In genomic region chr2:5730364-5730792, GRCm38 (mm10) we compare ENCODE assay signal across 8 mouse cellular contexts. TPM values are rescaled to one million over a fixed set of nuclear protein-coding genes. Genes with fewer than 3 reads are reported as not detected.
DNase-seq lines count a peak whose midpoint lies in the region; ATAC-seq lines count a peak whose summit lies in the region.

No protein-coding gene starts in this region.

- DNase-seq in embryo, embryonic 11 days: peak; percentile 9
- DNase-seq in embryo, embryonic 9.5 days (ENCODE audit: extremely low spot score): no peak
- peak; percentile 88 for DNase-seq in 3134 (ENCODE audit: extremely low read depth, insufficient read length, low spot score)
- peak; percentile 56 for DNase-seq in layer of hippocampus, adult 9-11 months
- no peak for DNase-seq in ovary, postnatal 14 days (ENCODE audit: low spot score)
- no peak for DNase-seq in liver, embryonic 11.5 days (ENCODE audit: low spot score)

- 50% methylated on average over 15 of the region's 15 CpGs for WGBS in embryonic facial prominence, embryonic 12.5 days
- 46% methylated on average over 15 of the region's 15 CpGs for WGBS in stomach, embryonic 15.5 days
- WGBS in liver, embryonic 11.5 days: 71% methylated on average over 15 of the region's 15 CpGs

- no peak overlapping the region; the same call in 1 of the 2 replicates for H3K4me2 ChIP-seq in embryonic facial prominence, embryonic 12.5 days (replicated peaks)
- H3K4me2 ChIP-seq in stomach, embryonic 15.5 days: 0 out of 2 replicates have a peak overlapping the region, but pooled peaks have one; percentile 25
- H3K4me2 ChIP-seq in liver, embryonic 11.5 days: no peak overlapping the region

- H3K27me3 ChIP-seq in embryonic facial prominence, embryonic 12.5 days: no peaks in the 10 kb centered on the region
- no peaks in the 10 kb centered on the region for H3K27me3 ChIP-seq in stomach, embryonic 15.5 days (replicated peaks)
- no peaks in the 10 kb centered on the region for H3K27me3 ChIP-seq in liver, embryonic 11.5 days (replicated peaks; ENCODE audit: control insufficient read depth, insufficient read depth, low read length)

- no peaks in the 10 kb centered on the region for H3K36me3 ChIP-seq in embryonic facial prominence, embryonic 12.5 days
- no peaks in the 10 kb centered on the region for H3K36me3 ChIP-seq in stomach, embryonic 15.5 days
- H3K36me3 ChIP-seq in liver, embryonic 11.5 days (ENCODE audit: control insufficient read depth, insufficient read depth, low read length): no peaks in the 10 kb centered on the region

- H3K4me3 ChIP-seq in embryonic facial prominence, embryonic 12.5 days: no peak overlapping the region
- no peak overlapping the region for H3K4me3 ChIP-seq in stomach, embryonic 15.5 days (replicated peaks)
- H3K4me3 ChIP-seq in liver, embryonic 11.5 days (ENCODE audit: low read depth, low read length): no peak overlapping the region

- 0 out of 2 replicates have a peak overlapping the region, but pooled peaks have one; percentile 26 for H3K27ac ChIP-seq in embryonic facial prominence, embryonic 12.5 days
- 0 out of 2 replicates have a peak overlapping the region, but pooled peaks have one; percentile 44 for H3K27ac ChIP-seq in stomach, embryonic 15.5 days
- H3K27ac ChIP-seq in liver, embryonic 11.5 days (ENCODE audit: low read depth, low read length): no peak overlapping the region

- H3K4me1 ChIP-seq in embryonic facial prominence, embryonic 12.5 days: peaks cover 13% of the 10 kb centered on the region
- H3K4me1 ChIP-seq in stomach, embryonic 15.5 days: peaks cover 9% of the 10 kb centered on the region; the same call in 1 of the 2 replicates
- no peaks in the 10 kb centered on the region for H3K4me1 ChIP-seq in liver, embryonic 11.5 days (replicated peaks; ENCODE audit: control insufficient read depth, insufficient read depth, low read length)

- no peaks in the 10 kb centered on the region for H3K9me3 ChIP-seq in embryonic facial prominence, embryonic 12.5 days
- H3K9me3 ChIP-seq in stomach, embryonic 15.5 days: no peaks in the 10 kb centered on the region
- no peaks in the 10 kb centered on the region for H3K9me3 ChIP-seq in liver, embryonic 11.5 days (ENCODE audit: control insufficient read depth, low read length)

- ATAC-seq in embryonic facial prominence, embryonic 12.5 days (ENCODE audit: insufficient number of reproducible peaks, insufficient read depth, low FRiP score, low TSS enrichment): no peak
- ATAC-seq in stomach, embryonic 15.5 days (ENCODE audit: insufficient read depth, low FRiP score, low read depth): no peak
- no peak for ATAC-seq in liver, embryonic 11.5 days (replicated peaks; ENCODE audit: low FRiP score)

- no peak overlapping the region for H3K9ac ChIP-seq in embryonic facial prominence, embryonic 12.5 days
- no peak overlapping the region for H3K9ac ChIP-seq in stomach, embryonic 15.5 days
- no peak overlapping the region for H3K9ac ChIP-seq in liver, embryonic 11.5 days (ENCODE audit: low read depth, low read length)

RNA-seq across cellular contexts. Expression of gene Camk1d, which starts 16.1 kb away (rescaled TPM):
- polyA plus RNA-seq in embryonic facial prominence, embryonic 12.5 days (2016; fragmentation: Nextera tagmentation; extraction: Ambion mirVana): 3.4 and 3.7 TPM in 2 replicates
- polyA plus RNA-seq in stomach, embryonic 15.5 days (2015; fragmentation: Nextera tagmentation; extraction: Ambion mirVana): 17.9 and 18.4 TPM in 2 replicates
- polyA plus RNA-seq in liver, embryonic 11.5 days (2014; fragmentation: Nextera tagmentation; extraction: Ambion mirVana): 1.0 and 1.4 TPM in 2 replicates

Comparison
In these comparisons a context has a peak if more than half of its experiments do, and no peak if none do; other contexts are left out.
1. DNase-seq: peak in embryo, embryonic 11 days (single experiment), 3134 (single experiment) and layer of hippocampus, adult 9-11 months (single experiment); none in embryo, embryonic 9.5 days (single experiment), ovary, postnatal 14 days (single experiment) and liver, embryonic 11.5 days (single experiment).